Mouse (Mus musculus) monocyte, adult 5-6 weeks (primary cell): Measurements from ENCODE around the gene Psmd3. TPM values are rescaled to one million over a fixed set of nuclear protein-coding genes. Genes with fewer than 3 reads are reported as not detected.
"Not testable (repeated sequence)": the region's sequence is repeated elsewhere in the genome, so short reads cannot be mapped to it uniquely, and the experiment has no call there.

ENCODE experiments used
- ATAC-seq: fragments of 153-309, 156-312 bp; replicated peaks from 2 replicates; pipeline ENCODE4 v1.8.0; 2017; ENCODE audit warnings: mild to moderate bottlenecking; ENCODE audit not compliant: low TSS enrichment, insufficient number of reproducible peaks, severe bottlenecking, poor library complexity, low FRiP score
- total RNA-seq: library from RNA; stranded (forward); fragments of 200-1000, 200-491, 200-594 nt; gene quantifications from 3 replicates; pipeline ENCODE4 v1.2.3, GENCODE M21; 2017

Psmd3 gene
- 37.4 to 50.9 TPM (median 37.8 TPM) in 3 replicates for total RNA-seq

DNA sequence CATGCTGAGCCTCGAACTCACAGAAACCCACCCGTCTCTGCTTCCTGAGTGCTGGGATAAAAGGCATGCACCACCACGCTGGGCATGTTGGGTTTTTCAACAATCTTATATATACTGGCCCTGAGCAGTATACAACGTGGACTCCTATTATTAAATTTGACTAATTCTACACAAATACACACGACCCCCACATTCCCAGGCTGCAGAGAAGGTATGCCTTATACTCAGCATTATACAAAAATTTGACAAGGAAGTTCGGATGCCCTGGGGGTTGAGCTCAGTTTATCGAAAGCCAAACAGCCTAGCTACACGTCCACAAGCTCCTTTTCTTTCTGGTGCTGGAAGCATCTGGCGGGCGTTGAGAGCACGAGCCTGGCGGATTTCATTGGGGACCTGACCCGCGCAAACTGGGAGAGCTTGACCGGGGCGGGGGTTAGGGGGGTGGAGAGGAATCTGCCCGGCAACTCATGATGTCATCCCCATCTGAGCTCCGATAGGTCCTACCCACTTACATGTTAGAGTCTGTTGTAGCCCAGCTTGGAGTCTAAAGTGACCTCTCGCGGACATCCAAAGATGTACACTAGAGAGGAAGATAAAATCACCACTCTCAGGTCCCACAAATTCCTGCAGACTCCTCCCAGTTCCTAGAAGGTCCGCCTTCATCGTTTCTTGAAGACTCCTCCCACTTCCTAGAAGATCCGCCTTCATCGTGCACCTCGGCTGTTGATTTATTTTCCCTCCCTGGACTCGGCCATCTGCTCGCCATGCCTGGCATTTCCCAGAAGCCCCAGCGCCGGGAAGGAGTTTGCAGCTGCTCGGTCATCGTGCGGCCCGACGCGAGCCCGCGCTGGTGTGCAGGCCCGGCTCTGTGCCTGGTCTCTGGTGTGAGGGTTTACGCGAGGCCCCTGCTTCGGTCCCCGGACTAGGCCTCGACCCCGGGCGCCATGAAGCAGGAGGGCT is at the start of gene Psmd3:
Gene Psmd3, plus strand, starts transcription at position 769 of the 960 bp plus-strand sequence.
- peak; percentile 90 for ATAC-seq

DNA sequence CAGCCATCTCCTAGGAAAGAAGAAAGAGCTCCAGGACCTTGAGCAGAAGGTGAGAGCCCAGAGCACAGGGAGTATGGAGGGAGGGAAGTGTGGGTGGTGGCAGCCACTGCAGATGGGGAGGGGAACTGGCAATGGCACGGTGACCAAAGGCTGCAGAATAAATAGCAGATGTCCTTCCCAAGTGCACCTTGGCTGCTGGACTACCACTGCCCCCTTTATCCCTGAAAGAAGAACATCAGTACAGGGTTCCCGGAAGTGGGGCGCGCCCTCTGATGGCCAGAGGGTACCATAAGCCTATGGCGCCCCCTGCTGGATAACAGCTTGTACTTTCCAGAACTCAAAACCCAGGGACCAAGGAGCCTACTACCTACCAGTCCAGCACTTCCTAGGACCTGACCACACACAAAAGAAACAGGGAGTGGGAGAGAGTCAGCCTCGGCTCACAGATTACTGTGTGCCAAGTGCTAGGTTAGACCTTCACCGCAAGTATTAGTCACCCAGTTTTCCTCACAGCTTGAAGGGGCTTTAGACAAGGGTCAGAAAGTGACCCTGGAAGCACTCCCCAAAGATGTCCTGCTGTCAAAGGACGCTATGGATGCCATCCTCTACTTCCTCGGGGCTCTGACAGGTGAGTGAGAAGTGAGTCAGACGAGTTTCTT is 46.9 kb upstream of the Psmd3 start:
- ATAC-seq = peak; percentile 97

DNA sequence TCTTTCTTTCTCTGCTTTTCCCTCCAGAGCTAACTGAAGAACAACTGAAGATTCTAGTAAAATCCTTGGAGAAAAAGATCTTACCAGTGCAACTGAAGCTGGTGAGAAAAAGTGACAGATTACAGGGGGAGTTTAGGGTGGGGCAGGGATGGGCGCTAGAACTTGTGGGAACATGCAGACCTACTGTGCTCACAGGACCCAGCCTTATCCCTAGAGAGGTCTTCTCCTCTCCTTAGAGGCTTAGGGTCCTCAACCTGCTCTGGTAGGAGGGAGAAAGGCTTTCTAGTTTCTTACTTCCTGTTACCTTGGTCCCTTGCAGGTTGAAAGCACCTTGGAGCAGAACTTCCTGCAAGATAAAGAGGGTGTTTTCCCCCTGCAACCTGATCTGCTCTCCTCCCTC is 44.9 kb upstream of the Psmd3 start:
- ATAC-seq = no peak

DNA sequence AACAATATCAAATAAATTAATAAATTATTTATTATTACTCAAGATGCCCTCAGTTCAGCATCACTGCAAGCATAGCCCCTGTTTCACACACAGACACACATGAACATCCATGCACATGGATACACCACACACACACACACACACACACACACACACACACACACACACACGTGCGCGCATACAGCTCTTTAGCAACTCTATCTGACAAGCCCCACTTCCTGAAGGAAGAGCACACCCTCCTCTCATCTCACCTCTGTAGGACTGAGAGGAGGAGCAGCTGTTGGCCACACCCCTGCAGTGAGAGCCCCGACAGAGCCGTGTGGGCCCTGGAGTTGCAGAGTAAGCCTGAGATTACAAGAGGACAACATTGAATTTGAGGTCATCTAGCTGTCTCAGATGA is 42.3 kb upstream of the Psmd3 start:
- ATAC-seq = no peak

DNA sequence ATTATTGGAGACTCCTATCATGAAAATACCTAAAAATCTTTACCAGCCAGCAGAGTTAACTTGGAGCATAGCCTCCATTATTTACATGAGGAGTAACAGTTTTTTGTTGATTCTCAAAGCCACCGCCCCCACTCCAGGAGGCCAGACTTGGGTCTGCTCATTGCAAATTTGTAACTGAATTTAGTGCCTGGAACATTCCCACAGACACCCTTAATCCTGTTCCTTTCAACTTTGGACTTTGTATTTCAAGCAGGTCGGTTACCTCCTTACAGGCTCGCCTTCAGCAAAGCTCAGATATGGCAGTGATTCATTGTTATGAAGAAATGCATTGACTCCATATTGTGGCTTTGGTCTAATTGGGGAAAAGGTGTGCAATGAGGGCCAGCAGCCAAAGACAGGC is 37.6 kb upstream of the Psmd3 start:
- no peak for ATAC-seq

DNA sequence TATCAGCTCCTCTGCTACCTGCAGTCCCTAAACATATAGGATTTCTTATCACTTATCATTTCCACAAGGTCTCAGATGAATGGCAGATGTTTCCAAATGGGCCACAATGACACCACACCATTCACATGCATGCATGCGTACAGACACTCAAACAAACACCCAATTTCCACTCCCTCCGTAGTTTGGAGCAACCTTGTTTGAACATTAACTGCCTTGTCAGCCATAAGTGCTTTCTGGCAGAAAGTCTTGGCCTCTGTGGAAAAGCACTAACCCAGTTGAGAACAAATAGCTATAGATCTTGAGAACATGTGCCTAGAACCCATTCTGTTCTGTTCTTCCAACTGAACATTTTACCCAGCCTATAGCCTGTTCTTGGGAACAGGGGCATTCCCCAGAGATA is 36.4 kb upstream of the Psmd3 start:
- no peak for ATAC-seq

DNA sequence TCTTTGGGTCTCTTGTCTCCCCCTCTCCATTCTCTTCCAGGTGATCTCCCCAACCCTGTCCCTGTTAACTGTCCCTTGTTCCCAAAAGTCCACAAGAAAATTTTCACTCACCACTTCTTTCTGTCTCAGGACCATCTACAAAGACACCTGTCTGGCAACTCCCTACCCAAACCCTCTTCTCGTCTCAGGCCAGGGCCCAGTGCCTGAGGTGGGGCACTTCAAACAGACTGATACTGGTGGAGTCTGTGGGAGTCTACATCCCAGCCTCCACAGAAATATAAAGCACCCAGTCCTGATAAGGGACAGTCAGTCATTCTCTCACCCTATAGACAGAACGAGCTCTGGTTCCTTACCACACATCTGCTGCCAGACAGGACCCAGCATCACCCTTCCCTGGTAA is 35.9 kb upstream of the Psmd3 start, which contains the start of gene Gsdma2:
Gene Gsdma2, plus strand, starts transcription at position 301 of the 400 bp plus-strand sequence.
- ATAC-seq = no peak

DNA sequence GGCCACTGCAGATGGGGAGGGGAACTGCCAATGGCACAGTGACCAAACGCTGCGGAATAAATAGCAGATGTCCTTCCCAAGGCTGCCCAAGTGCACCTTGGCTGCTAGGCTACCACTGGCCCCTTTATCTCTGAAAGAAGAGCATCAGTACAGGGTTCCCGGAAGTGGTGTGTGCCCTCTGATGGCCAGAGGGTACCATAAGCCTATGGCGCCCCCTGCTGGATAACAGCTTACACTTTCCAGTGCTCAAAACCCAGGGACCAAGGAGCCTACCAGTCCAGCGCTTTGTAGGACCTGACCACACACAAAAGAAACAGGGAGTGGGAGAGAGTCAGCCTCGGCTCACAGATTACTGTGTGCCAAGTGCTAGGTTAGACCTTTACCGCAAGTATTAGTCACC is 27.3 kb upstream of the Psmd3 start:
- ATAC-seq = peak; percentile 81

DNA sequence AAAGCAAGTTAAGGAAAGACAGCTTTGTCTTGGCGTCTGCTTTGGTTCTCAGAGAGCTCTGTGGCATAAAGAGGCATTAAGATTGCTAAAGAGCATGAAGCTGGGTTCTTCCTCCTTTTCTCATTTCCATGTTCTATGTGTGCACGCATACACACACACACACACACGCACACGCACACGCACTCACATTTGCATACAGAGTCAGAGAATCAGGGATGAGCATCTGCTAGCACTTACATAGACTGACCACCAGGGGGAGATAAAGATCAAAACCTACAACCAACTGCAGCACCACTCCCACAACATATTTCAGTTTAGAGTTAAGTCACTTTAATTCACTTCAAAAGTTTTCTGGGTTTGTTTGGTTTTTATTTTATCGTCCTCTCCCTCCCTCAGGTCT is 21.8 kb upstream of the Psmd3 start:
- peak; percentile 99 for ATAC-seq

DNA sequence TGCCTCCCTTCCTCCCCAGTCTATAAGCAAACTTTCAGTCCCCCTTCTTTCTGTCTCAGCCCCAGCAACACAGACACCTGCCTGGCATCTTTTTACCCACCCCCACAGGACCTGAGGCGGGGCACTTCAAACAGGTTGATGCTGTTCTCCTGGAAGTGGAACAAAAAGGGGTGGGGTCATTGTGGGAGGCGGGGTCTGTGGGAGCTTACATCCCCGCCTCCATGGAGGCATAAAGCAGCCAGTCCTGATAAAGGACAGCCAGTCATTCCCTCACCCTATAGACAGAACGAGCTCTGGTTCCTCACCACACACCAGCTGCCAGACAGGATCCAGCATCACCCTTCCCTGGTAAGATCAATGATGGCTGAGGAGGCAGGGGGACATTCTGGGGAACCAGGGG is 18.3 kb upstream of the Psmd3 start, which contains the start of gene Gsdma:
Gene Gsdma, plus strand, starts transcription at position 261 of the 400 bp plus-strand sequence.
- no peak for ATAC-seq

DNA sequence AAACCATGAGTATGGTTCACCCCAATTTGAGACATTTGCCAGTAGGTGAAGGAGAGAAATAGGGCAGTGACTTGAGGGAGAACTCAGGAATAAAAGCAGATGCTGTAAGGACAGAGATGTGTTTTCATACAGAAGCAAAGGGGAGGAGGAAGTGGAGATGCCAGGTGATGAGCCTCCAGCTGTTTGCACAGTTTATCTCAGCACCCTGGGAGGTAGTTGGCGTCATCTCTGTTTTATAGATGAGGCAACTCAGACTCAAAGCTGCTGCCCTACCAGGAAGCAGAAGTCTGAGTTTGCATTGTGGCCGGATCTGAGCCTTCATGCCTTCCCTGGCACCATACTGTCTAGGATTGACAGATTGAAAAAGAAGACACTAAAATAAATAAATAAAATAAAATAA is 13.4 kb upstream of the Psmd3 start:
- ATAC-seq = no peak

DNA sequence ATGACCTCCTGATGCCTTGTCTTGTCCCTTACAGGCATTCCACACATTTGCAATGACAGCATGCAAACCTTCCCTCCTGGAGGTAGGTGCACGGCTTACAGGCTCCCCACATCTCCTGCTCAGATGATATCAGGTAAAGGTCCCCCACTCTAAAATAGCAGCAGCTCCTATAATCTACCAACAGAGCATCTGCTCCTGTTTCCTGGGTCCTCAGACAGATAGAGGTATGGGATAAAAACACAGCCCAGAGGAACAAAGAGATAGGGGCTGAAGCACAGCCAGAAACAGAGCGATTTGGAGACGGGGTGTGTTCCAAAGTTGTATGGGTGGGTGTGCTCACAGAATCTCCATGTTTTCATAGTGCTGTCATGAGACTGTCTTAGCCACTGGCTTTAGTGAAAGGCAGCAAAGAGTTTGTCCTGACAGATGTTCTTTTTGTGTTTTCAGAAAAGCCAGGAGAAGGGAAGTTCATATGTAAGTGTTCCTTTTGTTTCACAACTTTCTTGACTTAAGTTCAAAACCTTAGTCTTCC is 11.0 kb upstream of the Psmd3 start:
- no peak for ATAC-seq

DNA sequence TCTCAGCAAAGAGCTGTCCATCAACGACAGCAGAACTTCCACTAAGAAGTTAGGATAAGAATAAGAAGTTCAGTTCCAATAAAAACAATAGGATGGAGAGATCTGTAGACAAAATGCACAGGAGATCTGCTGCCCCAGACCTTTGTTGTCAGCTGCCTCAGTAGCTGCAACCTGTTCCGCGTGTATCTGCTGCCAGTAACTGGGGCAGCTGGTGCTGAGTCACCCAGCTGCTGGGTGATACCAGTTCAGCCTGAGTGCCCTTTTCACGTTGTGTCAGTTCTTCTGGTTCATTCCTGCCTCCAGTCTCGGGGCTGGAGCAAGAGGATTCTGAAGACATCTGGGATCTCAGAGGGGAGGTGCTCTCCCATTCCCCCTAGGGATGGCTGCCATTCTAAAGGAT is 10.5 kb upstream of the Psmd3 start:
- no peak for ATAC-seq

DNA sequence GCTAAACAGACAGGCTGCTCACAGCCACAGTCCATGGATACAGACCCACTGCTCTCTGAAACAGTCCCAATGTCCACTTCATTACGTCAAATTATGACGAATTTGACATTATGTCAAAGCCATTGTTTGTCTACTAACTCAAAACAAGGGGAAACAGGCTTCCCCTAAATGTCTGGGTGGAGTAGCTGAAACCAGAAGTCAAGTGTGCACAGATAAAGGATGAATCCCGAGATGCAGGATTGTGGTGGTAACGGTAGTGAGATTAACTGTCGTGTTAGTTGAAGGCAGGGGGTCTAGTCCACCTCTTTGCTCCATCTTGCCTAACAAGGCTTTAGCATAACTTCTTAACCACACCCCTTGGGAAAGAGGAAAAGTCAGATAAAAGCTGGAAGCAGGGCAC is 9.9 kb upstream of the Psmd3 start:
- ATAC-seq = no peak

DNA sequence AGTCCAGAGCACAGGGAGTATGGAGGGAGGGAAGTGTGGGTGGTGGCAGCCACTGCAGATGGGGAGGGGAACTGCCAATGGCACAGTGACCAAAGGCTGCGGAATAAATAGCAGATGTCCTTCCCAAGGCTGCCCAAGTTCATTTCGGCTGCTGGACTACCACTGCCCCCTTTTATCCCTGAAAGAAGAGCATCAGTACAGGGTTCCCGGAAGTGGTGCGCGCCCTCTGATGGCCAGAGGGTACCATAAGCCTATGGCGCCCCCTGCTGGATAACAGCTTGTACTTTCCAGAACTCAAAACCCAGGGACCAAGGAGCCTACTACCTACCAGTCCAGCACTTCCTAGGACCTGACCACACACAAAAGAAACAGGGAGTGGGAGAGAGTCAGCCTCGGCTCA is 9.2 kb upstream of the Psmd3 start:
- ATAC-seq = peak; percentile 88

DNA sequence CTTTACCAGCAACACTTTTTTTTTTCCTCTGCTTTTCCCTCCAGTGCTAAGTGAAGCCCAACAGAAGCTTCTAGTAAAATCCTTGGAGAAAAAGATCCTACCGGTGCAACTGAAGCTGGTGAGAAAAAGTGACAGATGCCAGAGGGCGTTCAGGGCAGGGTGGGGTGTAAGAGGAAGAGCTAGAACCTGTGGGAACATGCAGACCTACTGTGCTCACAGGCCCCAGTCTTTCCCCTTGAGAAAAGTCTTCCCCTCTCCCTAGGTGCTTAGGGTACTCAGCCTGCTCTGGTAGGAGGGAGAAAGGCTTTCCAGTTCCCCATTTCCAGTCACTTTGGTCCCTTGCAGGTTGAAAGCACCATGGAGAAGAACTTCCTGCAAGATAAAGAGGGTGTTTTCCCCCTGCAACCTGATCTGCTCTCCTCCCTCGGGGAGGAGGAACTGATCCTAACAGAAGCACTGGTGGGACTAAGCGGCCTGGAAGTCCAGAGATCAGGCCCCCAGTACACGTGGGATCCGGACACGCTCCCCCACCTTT is 6.5 kb upstream of the Psmd3 start:
- ATAC-seq = no peak

DNA sequence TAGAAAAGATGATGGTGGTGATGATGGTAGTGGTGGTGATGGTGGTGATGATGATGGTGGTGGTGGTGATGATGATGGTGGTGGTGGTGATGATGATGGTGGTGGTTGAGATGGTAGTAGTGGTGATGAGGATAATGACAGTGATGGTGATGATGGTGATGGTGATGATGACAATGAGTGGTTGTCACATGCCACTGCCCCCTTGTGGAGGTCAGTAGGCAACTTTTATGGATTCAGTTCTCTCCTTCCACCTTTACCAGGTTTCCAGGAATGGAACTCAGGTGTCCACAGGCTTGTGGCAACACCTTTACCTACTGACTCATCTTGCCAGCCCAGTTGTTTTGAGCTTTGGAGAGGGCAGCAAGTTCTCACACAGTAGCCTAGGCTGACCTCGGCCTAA is 2.3 kb upstream of the Psmd3 start:
- no peak for ATAC-seq

DNA sequence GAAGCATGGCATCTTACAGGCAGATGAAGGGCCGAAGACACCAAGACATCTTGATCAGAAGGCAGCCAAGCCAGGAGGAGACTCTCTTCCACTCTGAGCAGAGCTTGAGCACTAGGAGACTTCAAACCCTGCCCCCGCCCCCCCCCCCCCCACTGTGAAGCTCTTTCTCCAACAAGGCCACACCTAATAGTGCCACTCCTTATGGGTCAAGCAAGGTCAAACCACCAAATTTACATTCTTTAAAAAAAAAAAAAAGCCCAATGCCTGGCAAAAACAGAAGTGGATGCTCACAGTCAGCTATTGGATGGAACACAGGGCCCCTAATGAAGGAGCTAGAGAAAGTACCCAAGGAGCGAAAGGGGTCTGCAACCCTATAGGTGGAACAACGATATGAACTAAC is 1.8 kb upstream of the Psmd3 start:
- ATAC-seq = not testable (repeated sequence)

DNA sequence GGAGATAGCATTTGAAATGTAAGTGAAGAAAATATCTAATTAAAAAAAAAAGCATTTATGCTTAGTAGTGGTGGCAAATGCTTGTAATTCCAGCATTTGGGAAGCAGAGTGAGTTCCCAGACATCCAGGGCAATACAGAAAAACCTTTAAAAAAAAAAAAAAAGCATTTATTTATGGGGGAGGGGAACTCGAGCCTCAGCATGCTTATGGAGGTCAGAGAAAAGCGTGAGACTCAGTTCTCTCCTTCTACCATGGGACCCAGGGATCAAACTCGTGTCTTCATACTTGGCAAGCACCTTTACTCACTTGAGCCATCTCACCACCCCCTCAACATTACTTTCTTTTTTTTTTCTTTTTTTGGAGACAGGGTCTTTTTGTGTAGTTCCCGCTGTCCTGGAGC is 1.2 kb upstream of the Psmd3 start:
- ATAC-seq = no peak
